Mouse (Mus musculus): Measurements from ENCODE around the gene Ankrd42. TPM values are rescaled to one million over a fixed set of nuclear protein-coding genes. Genes with fewer than 3 reads are reported as not detected.

Ankrd42 gene
- total RNA-seq (2021): 9.5 and 9.7 TPM in 2 replicates
- long read RNA-seq, transcript Ankrd42-202 (12 exons, 2,782 nt): major isoform, 12 of 13 reads
- long read RNA-seq, partial matches to known transcripts: 1 of 13 reads
- long read RNA-seq, other reads (novel, unspliced or antisense): 0 of 13 reads

GRCm38 (mm10) chr7:92637021-92637625, at the start of gene Ankrd42:
TSS of gene Ankrd42 (minus strand) at chr7:92637142.
- peak; percentile 90 for DNase-seq

- DNase-seq: no peak
Measured at GRCm38 (mm10) chr7:92677346-92677745, 40.4 kb upstream of the Ankrd42 start.

GRCm38 (mm10) chr7:92675131-92675530, 38.2 kb upstream of the Ankrd42 start:
- DNase-seq: no peak

GRCm38 (mm10) chr7:92669507-92670471, 32.8 kb upstream of the Ankrd42 start, which contains the start of gene Pcf11:
TSS of gene Pcf11 (minus strand) at chr7:92669934.
- DNase-seq: peak; percentile 96

GRCm38 (mm10) chr7:92668791-92669506, 32.0 kb upstream of the Ankrd42 start:
- DNase-seq: peak; percentile 53

- no peak for DNase-seq
Measured at GRCm38 (mm10) chr7:92666274-92666820, 29.4 kb upstream of the Ankrd42 start.

GRCm38 (mm10) chr7:92658050-92658449, 21.1 kb upstream of the Ankrd42 start:
- DNase-seq: no peak

- no peak for DNase-seq
Measured at GRCm38 (mm10) chr7:92656386-92656785, 19.4 kb upstream of the Ankrd42 start.

- no peak for DNase-seq
Measured at GRCm38 (mm10) chr7:92653329-92653728, 16.4 kb upstream of the Ankrd42 start.

- DNase-seq: no peak
Measured at GRCm38 (mm10) chr7:92647790-92648189, 10.8 kb upstream of the Ankrd42 start.

GRCm38 (mm10) chr7:92642358-92642757, 5.4 kb upstream of the Ankrd42 start:
- DNase-seq: no peak

GRCm38 (mm10) chr7:92638050-92638449, 1.1 kb upstream of the Ankrd42 start:
- DNase-seq: no peak

- peak; percentile 19 for DNase-seq
Measured at GRCm38 (mm10) chr7:92636295-92637011, 489 bp downstream of the Ankrd42 start.

GRCm38 (mm10) chr7:92630167-92630566, 6.8 kb downstream of the Ankrd42 start:
- DNase-seq: no peak

- DNase-seq: no peak
Measured at GRCm38 (mm10) chr7:92624488-92624887, 12.5 kb downstream of the Ankrd42 start.

GRCm38 (mm10) chr7:92610830-92611229, 26.1 kb downstream of the Ankrd42 start:
- DNase-seq: no peak

GRCm38 (mm10) chr7:92604961-92605360, 32.0 kb downstream of the Ankrd42 start:
- DNase-seq: peak; percentile 16

- DNase-seq: no peak
Measured at GRCm38 (mm10) chr7:92590842-92591241, 46.1 kb downstream of the Ankrd42 start.

- DNase-seq: no peak
Measured at GRCm38 (mm10) chr7:92589986-92590385, 47.0 kb downstream of the Ankrd42 start.

GRCm38 (mm10) chr7:92583567-92583966, 53.4 kb downstream of the Ankrd42 start:
- DNase-seq: no peak

GRCm38 (mm10) chr7:92580491-92581207, 56.3 kb downstream of the Ankrd42 start:
- no peak for DNase-seq
